Comparison of ENCODE assay signal across 25 mouse cellular contexts in the genomic region with DNA sequence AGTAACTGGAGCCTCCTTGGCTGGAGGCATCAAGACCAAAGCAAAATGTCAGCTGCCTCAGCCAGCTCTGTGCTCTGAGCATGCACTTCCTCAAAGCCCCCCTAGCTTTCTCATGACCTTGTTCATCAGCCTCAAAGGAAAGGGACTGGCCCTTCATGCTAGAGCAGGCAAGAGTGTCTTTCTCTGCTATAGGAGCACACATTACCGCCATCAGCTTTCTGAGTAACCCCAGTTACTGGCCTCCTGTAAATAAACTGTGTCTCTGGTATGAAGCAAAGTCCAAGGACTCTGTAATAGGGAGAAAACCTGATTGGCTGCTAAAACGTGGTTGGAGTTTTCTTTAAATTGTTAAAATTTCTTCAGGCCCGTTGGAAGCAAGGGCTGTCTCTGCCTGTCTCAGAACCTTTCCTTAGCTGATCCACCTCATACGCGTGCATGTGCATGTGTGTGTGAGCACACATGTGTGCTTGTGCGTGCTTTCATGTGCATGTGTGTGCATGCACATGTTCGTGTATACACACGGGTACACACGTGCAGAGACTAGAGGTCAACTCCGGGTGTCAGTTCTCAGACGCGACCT.
DNase-seq lines count a peak whose midpoint lies in the region; ATAC-seq and TF ChIP-seq lines count a peak whose summit lies in the region.
"Had no signal": no experiment of that assay in that cellular context is flagged by ENCODE, and none has a peak within 500 bp of the region (broad histone marks: within the 10 kb centered on the region; RNA-seq: fewer than 3 reads in every experiment).

No protein-coding gene starts in this region.

- H3K27ac ChIP-seq in kidney, adult 2 months (ENCODE audit: insufficient read depth, low read depth, low read length) = no peak overlapping the region
- H3K27ac ChIP-seq in kidney, embryonic 15.5 days = peak overlapping the region; percentile 37
- H3K27ac ChIP-seq in kidney, postnatal 0 days = 0 out of 2 replicates have a peak overlapping the region, but pooled peaks have one; percentile 36
- H3K27ac ChIP-seq: forebrain, embryonic 10.5 days; forebrain, embryonic 13.5 days; heart, adult 2 months; heart, embryonic 10.5 days; heart, embryonic 13.5 days; hindbrain, embryonic 14.5 days had no signal

- H3K4me2 ChIP-seq in kidney, embryonic 15.5 days = no peak overlapping the region
- no peak overlapping the region for H3K4me2 ChIP-seq in kidney, postnatal 0 days (ENCODE audit: low read length)
- H3K4me2 ChIP-seq: forebrain, embryonic 13.5 days; heart, embryonic 13.5 days; hindbrain, embryonic 14.5 days had no signal

- no peak for TF ChIP-seq POLR2A in kidney, adult 2 months (IDR thresholded peaks at IDR 0.05; ENCODE audit: low read depth, low read length)

- H3K27me3 ChIP-seq in kidney, adult 2 months (replicated peaks; ENCODE audit: control insufficient read depth, insufficient read depth, low read length) = no peaks in the 10 kb centered on the region
- H3K27me3 ChIP-seq in kidney, embryonic 15.5 days = no peaks in the 10 kb centered on the region
- no peaks in the 10 kb centered on the region for H3K27me3 ChIP-seq in kidney, postnatal 0 days (ENCODE audit: insufficient read depth, low read length)
- H3K27me3 ChIP-seq: forebrain, embryonic 13.5 days; heart, embryonic 13.5 days; Patski had no signal

- H3K4me3 ChIP-seq in kidney, adult 2 months (ENCODE audit: insufficient read depth, low read depth, low read length) = no peak overlapping the region
- H3K4me3 ChIP-seq in kidney, embryonic 15.5 days (replicated peaks) = no peak overlapping the region
- H3K4me3 ChIP-seq in kidney, postnatal 0 days (replicated peaks; ENCODE audit: low read depth, low read length) = no peak overlapping the region
- H3K4me3 ChIP-seq: forebrain, embryonic 10.5 days; forebrain, embryonic 13.5 days; heart, adult 2 months; heart, embryonic 10.5 days; heart, embryonic 13.5 days had no signal

- no peaks in the 10 kb centered on the region for H3K36me3 ChIP-seq in kidney, adult 2 months (ENCODE audit: control insufficient read depth, insufficient read depth, low read length)
- H3K36me3 ChIP-seq in kidney, embryonic 15.5 days = no peaks in the 10 kb centered on the region
- H3K36me3 ChIP-seq in kidney, postnatal 0 days (ENCODE audit: insufficient read depth, low read length) = no peaks in the 10 kb centered on the region
- H3K36me3 ChIP-seq: forebrain, embryonic 10.5 days; G1E; heart, embryonic 10.5 days; heart, embryonic 13.5 days had no signal

- H3K4me1 ChIP-seq in kidney, adult 2 months (ENCODE audit: control insufficient read depth, insufficient read depth, low read length) = no peaks in the 10 kb centered on the region
- peaks cover 6% of the 10 kb centered on the region for H3K4me1 ChIP-seq in kidney, embryonic 15.5 days
- no peaks in the 10 kb centered on the region for H3K4me1 ChIP-seq in kidney, postnatal 0 days (replicated peaks; ENCODE audit: insufficient read depth, low read length)
- H3K4me1 ChIP-seq: forebrain, embryonic 10.5 days; forebrain, embryonic 13.5 days had no signal

- H3K9me3 ChIP-seq in kidney, embryonic 15.5 days (replicated peaks) = no peaks in the 10 kb centered on the region
- no peaks in the 10 kb centered on the region for H3K9me3 ChIP-seq in kidney, postnatal 0 days (replicated peaks; ENCODE audit: low read length)
- H3K9me3 ChIP-seq: forebrain, embryonic 10.5 days; forebrain, embryonic 13.5 days; heart, embryonic 10.5 days; heart, embryonic 13.5 days had no signal

- 67% methylated on average over 12 of the region's 12 CpGs for WGBS in kidney, adult 2 months
- 82% methylated on average over 12 of the region's 12 CpGs for WGBS in kidney, embryonic 15.5 days
- WGBS in kidney, postnatal 0 days = 75% methylated on average over 12 of the region's 12 CpGs

- peak; percentile 79 for ATAC-seq in kidney, embryonic 15.5 days (replicated peaks; ENCODE audit: low FRiP score)
- peak; percentile 60; the same call in 1 of the 2 replicates for ATAC-seq in kidney, postnatal 0 days (replicated peaks; ENCODE audit: low FRiP score, low read depth)
- ATAC-seq: forebrain, embryonic 13.5 days; forebrain, embryonic 16.5 days; Patski had no signal

- intact Hi-C loops in left cerebral cortex, postnatal 36 days (cut with DNase I) = no loop called here

- no peak overlapping the region for H3K9ac ChIP-seq in kidney, embryonic 15.5 days
- no peak overlapping the region for H3K9ac ChIP-seq in kidney, postnatal 0 days (ENCODE audit: low read depth, low read length)
- H3K9ac ChIP-seq: forebrain, embryonic 13.5 days; heart, embryonic 13.5 days; hindbrain, embryonic 14.5 days had no signal

- peak; percentile 13 for DNase-seq in kidney, adult 2 months
- no peak for DNase-seq in kidney, postnatal 14 days
- no peak for DNase-seq in kidney, adult 11 months
- peak; percentile 24 for DNase-seq in kidney, postnatal 0 days (ENCODE audit: low spot score)
- no peak for DNase-seq in left cerebral cortex, postnatal 36 days (ENCODE audit: low spot score in 2 of 2)
- DNase-seq: adrenal gland, postnatal 10 days; adrenal gland, postnatal 36 days; B cell, adult 2 months; cerebellum, adult 18-20 months; cerebellum, adult 9-10 months; cerebellum, postnatal 14 days; gastrocnemius, postnatal 10 days; gastrocnemius, postnatal 36 days; heart, adult 2 months; heart, postnatal 14 days; heart, postnatal 4 days had no signal

- TF ChIP-seq CTCF in kidney, adult 2 months (conservative IDR thresholded peaks at IDR 0.05; ENCODE audit: insufficient read depth, insufficient read length, low read depth, low read length) = no peak
- no peak for TF ChIP-seq CTCF in kidney, postnatal 0 days (IDR thresholded peaks at IDR 0.05; ENCODE audit: low read depth)

Comparison
In these comparisons a context has a peak if more than half of its experiments do, and no peak if none do; other contexts are left out.
1. DNase-seq: peak in kidney, adult 2 months (single experiment) and kidney, postnatal 0 days (single experiment); none in kidney, postnatal 14 days (single experiment), kidney, adult 11 months (single experiment) and left cerebral cortex, postnatal 36 days (0 of 2).